8 mouse cellular contexts compared by ENCODE assay signal in genomic region chr14:103099238-103099933, GRCm38 (mm10). TPM values are rescaled to one million over a fixed set of nuclear protein-coding genes. Genes with fewer than 3 reads are reported as not detected.
DNase-seq lines count a peak whose midpoint lies in the region; ATAC-seq and TF ChIP-seq lines count a peak whose summit lies in the region.

TSS of gene Fbxl3 (minus strand) at chr14:103099566.

- TF ChIP-seq CTCF in heart, adult 2 months (IDR thresholded peaks at IDR 0.05) = no peak

- H3K9me3 ChIP-seq in embryonic facial prominence, embryonic 14.5 days (ENCODE audit: control insufficient read depth, low read length) = no peaks in the 10 kb centered on the region
- no peaks in the 10 kb centered on the region for H3K9me3 ChIP-seq in limb, embryonic 13.5 days
- no peaks in the 10 kb centered on the region for H3K9me3 ChIP-seq in midbrain, embryonic 16.5 days (replicated peaks; ENCODE audit: control insufficient read depth, low read length, poor library complexity, severe bottlenecking)

- WGBS in embryonic facial prominence, embryonic 14.5 days = under 1% methylated on average over 36 of the region's 88 CpGs
- under 1% methylated on average over 85 of the region's 88 CpGs for WGBS in heart, adult 2 months
- WGBS in limb, embryonic 13.5 days = under 1% methylated on average over 88 of the region's 88 CpGs
- under 1% methylated on average over 78 of the region's 88 CpGs for WGBS in midbrain, embryonic 16.5 days

- peak within 1 kb of the TSS; percentile 93 for H3K4me3 ChIP-seq in embryonic facial prominence, embryonic 14.5 days (ENCODE audit: low read depth, low read length)
- peak within 1 kb of the TSS; percentile 99 for H3K4me3 ChIP-seq in heart, adult 2 months
- peak within 1 kb of the TSS; percentile 87 for H3K4me3 ChIP-seq in limb, embryonic 13.5 days
- H3K4me3 ChIP-seq in midbrain, embryonic 16.5 days (ENCODE audit: low read depth, low read length) = peak within 1 kb of the TSS; percentile 93

- peak; percentile 97 for DNase-seq in 3T3-L1 (ENCODE audit: low read depth, low spot score)
- DNase-seq in adrenal gland, postnatal 4 days (ENCODE audit: low spot score in 2 of 2) = peak; percentile 77 to 85
- peak; percentile 96 for DNase-seq in embryonic facial prominence, embryonic 14.5 days (ENCODE audit: low spot score)
- peak; percentile 93 to 97 for DNase-seq in heart, adult 2 months
- peak; percentile 96 to 98 for DNase-seq in kidney, adult 8-10 months
- DNase-seq in spleen, postnatal 10 days (ENCODE audit: low spot score in 2 of 2) = peak; percentile 84 to 88

- intact Hi-C loops in heart, adult 2 months (cut with DNase I) = loop anchor here (1.0 to 10.0 kb wide), 2 partner anchors 29 to 245 kb away; partner anchors contain the start of genes Cln5 and Mycbp2

- H3K27me3 ChIP-seq in embryonic facial prominence, embryonic 14.5 days (replicated peaks; ENCODE audit: control insufficient read depth, insufficient read depth, low read length) = no peaks in the 10 kb centered on the region
- no peaks in the 10 kb centered on the region for H3K27me3 ChIP-seq in heart, adult 2 months (ENCODE audit: control insufficient read depth, insufficient read depth, low read length)
- no peaks in the 10 kb centered on the region for H3K27me3 ChIP-seq in limb, embryonic 13.5 days
- H3K27me3 ChIP-seq in midbrain, embryonic 16.5 days (ENCODE audit: control insufficient read depth, insufficient read depth, low read depth, low read length) = no peaks in the 10 kb centered on the region

- H3K4me1 ChIP-seq in embryonic facial prominence, embryonic 14.5 days (ENCODE audit: control insufficient read depth, insufficient read depth, low read length) = peaks cover 6% of the 10 kb centered on the region
- peaks cover 16% of the 10 kb centered on the region for H3K4me1 ChIP-seq in heart, adult 2 months (ENCODE audit: control insufficient read depth, insufficient read depth, low read length)
- H3K4me1 ChIP-seq in limb, embryonic 13.5 days = peaks cover 13% of the 10 kb centered on the region
- peaks cover 24% of the 10 kb centered on the region for H3K4me1 ChIP-seq in midbrain, embryonic 16.5 days (ENCODE audit: control insufficient read depth, insufficient read depth, low read length)

- peak within 1 kb of the TSS; percentile 100 for H3K9ac ChIP-seq in embryonic facial prominence, embryonic 14.5 days (ENCODE audit: low read depth, low read length)
- H3K9ac ChIP-seq in heart, adult 2 months (ENCODE audit: low read depth, low read length) = peak within 1 kb of the TSS; percentile 97
- peak within 1 kb of the TSS; percentile 98 for H3K9ac ChIP-seq in limb, embryonic 13.5 days
- peak within 1 kb of the TSS; percentile 99 for H3K9ac ChIP-seq in midbrain, embryonic 16.5 days (ENCODE audit: low read depth, low read length)

- H3K4me2 ChIP-seq in embryonic facial prominence, embryonic 14.5 days (ENCODE audit: low read depth, low read length) = peak within 1 kb of the TSS; percentile 77
- H3K4me2 ChIP-seq in limb, embryonic 13.5 days (replicated peaks) = peak within 1 kb of the TSS; percentile 77
- peak within 1 kb of the TSS; percentile 69 for H3K4me2 ChIP-seq in midbrain, embryonic 16.5 days (ENCODE audit: low read length)

- TF ChIP-seq POLR2A in heart, adult 2 months (IDR thresholded peaks at IDR 0.05; ENCODE audit: insufficient read depth, low read depth, low read length) = peak; percentile 62

- TF ChIP-seq EP300 in heart, adult 2 months (IDR thresholded peaks at IDR 0.05; ENCODE audit: insufficient read depth, low read depth, low read length) = peak; percentile 83; the same call in 1 of the 2 replicates

- peak; percentile 93 for ATAC-seq in embryonic facial prominence, embryonic 14.5 days (ENCODE audit: low read depth)
- ATAC-seq in limb, embryonic 13.5 days (ENCODE audit: low FRiP score, low read depth) = peak; percentile 92
- peak; percentile 85 for ATAC-seq in midbrain, embryonic 16.5 days

- H3K36me3 ChIP-seq in embryonic facial prominence, embryonic 14.5 days (ENCODE audit: control insufficient read depth, insufficient read depth, low read length) = peaks cover 10% of the 10 kb centered on the region; the same call in 1 of the 2 replicates
- peaks cover 28% of the 10 kb centered on the region for H3K36me3 ChIP-seq in heart, adult 2 months (ENCODE audit: control insufficient read depth, insufficient read depth, low read length)
- peaks cover 13% of the 10 kb centered on the region for H3K36me3 ChIP-seq in limb, embryonic 13.5 days
- peaks cover 2% of the 10 kb centered on the region; the same call in 1 of the 2 replicates for H3K36me3 ChIP-seq in midbrain, embryonic 16.5 days (ENCODE audit: control insufficient read depth, insufficient read depth, low read length)

- H3K79me2 ChIP-seq in heart, adult 2 months (replicated peaks; ENCODE audit: control insufficient read depth, insufficient read depth, low read length) = peaks cover 16% of the 10 kb centered on the region

- H3K27ac ChIP-seq in embryonic facial prominence, embryonic 14.5 days (replicated peaks; ENCODE audit: low read depth, low read length) = peak within 1 kb of the TSS; percentile 99
- peak within 1 kb of the TSS; percentile 100 for H3K27ac ChIP-seq in heart, adult 2 months
- H3K27ac ChIP-seq in limb, embryonic 13.5 days = peak within 1 kb of the TSS; percentile 99
- H3K27ac ChIP-seq in midbrain, embryonic 16.5 days (ENCODE audit: low read length) = peak within 1 kb of the TSS; percentile 98

RNA-seq across cellular contexts. Expression of gene Fbxl3, which starts in this region (rescaled TPM):
- total RNA-seq in adrenal gland, postnatal 4 days (2021) = 10 to 100 TPM; 93.1 to 98.2 TPM
- 34.1 and 35.0 TPM in 2 replicates for polyA plus RNA-seq in embryonic facial prominence, embryonic 14.5 days (2014; fragmentation: Nextera tagmentation; extraction: Ambion mirVana)
- 10 to 100 TPM; 51.8 to 59.7 TPM for total RNA-seq in heart, adult 2 months (2021)
- 67.0 and 114 TPM in 2 replicates for polyA plus RNA-seq in heart, adult 2 months (2012; rRNA removed)
- polyA plus RNA-seq in limb, embryonic 13.5 days (2015; fragmentation: Nextera tagmentation; extraction: Ambion mirVana) = 22.1 and 23.4 TPM in 2 replicates
- 22.1 and 23.2 TPM in 2 replicates for polyA plus RNA-seq in midbrain, embryonic 16.5 days (2015; fragmentation: Nextera tagmentation; extraction: Ambion mirVana)

Comparison
In these comparisons a context has a peak if more than half of its experiments do, and no peak if none do; other contexts are left out.
1. Peak in every context shown above with its lines: DNase-seq, ATAC-seq, H3K4me3 ChIP-seq and H3K27ac ChIP-seq.